Mouse (Mus musculus): ENCODE data around the gene Chrne. TPM values are rescaled to one million over a fixed set of nuclear protein-coding genes. Genes with fewer than 3 reads are reported as not detected.

Chrne gene
- polyA plus RNA-seq, 1 experiment, result 0.53 TPM

DNA sequence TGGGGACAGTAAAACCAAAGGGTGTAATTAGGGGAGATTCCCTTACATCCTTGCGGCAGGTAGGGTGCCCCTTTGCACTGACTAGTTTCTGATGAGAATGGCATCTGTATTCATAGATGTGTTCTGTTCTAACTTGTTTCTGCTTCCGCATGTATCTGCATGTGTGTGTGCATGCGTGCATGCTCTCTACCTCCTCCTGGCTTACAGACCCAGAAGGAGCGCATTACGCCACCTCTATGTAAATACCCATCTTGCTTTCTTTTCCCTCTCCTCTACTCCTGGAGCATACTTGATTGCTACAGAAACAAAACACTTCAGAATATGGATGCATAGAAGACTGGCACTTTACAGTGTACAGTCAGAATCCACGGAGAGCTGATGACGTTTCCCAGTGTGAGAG is 35.2 kb downstream of the Chrne start:
- TF ChIP-seq CTCF (IDR thresholded peaks at IDR 0.05; ENCODE audit: borderline replicate concordance, control insufficient read depth, extremely low read depth, insufficient read depth, low read length, poor library complexity) (no peak), POLR2A (IDR thresholded peaks at IDR 0.05; ENCODE audit: control insufficient read depth, extremely low read depth, insufficient read depth, low read length, poor library complexity) (no peak)
- H3K27ac ChIP-seq (ENCODE audit: control insufficient read depth, insufficient read depth, low read length), result no peak overlapping the region
- WGBS, result 96% methylated on average over 7 of the region's 7 CpGs

GRCm38 (mm10) chr11:70583022-70583714 is 35.8 kb downstream of the Chrne start:
- H3K4me1 ChIP-seq (replicated peaks; ENCODE audit: control insufficient read depth, insufficient read depth, low read length), result peaks cover 20% of the 10 kb centered on the region
- H3K36me3 ChIP-seq (ENCODE audit: control insufficient read depth, insufficient read depth, low read length), result no peaks in the 10 kb centered on the region
- H3K4me3 ChIP-seq (ENCODE audit: control insufficient read depth, insufficient read depth, low read length), result no peak overlapping the region
- DNase-seq, result no peak
- no peak overlapping the region for H3K27ac ChIP-seq (ENCODE audit: control insufficient read depth, insufficient read depth, low read length)
- H3K27me3 ChIP-seq (ENCODE audit: control insufficient read depth, insufficient read depth, low read length), result no peaks in the 10 kb centered on the region
- TF ChIP-seq POLR2A (IDR thresholded peaks at IDR 0.05; ENCODE audit: control insufficient read depth, extremely low read depth, insufficient read depth, low read length, poor library complexity), result no peak
- TF ChIP-seq CTCF (IDR thresholded peaks at IDR 0.05; ENCODE audit: borderline replicate concordance, control insufficient read depth, extremely low read depth, insufficient read depth, low read length, poor library complexity), result no peak
- 61% methylated on average over 6 of the region's 6 CpGs for WGBS

More for the DNA sequence above, 35.2 kb downstream of the Chrne start:
- no peaks in the 10 kb centered on the region for H3K36me3 ChIP-seq (ENCODE audit: control insufficient read depth, insufficient read depth, low read length)
- no peak overlapping the region for H3K4me3 ChIP-seq (ENCODE audit: control insufficient read depth, insufficient read depth, low read length)
- peaks cover 20% of the 10 kb centered on the region for H3K4me1 ChIP-seq (replicated peaks; ENCODE audit: control insufficient read depth, insufficient read depth, low read length)
- no peaks in the 10 kb centered on the region for H3K27me3 ChIP-seq (ENCODE audit: control insufficient read depth, insufficient read depth, low read length)
- no peak for DNase-seq

DNA sequence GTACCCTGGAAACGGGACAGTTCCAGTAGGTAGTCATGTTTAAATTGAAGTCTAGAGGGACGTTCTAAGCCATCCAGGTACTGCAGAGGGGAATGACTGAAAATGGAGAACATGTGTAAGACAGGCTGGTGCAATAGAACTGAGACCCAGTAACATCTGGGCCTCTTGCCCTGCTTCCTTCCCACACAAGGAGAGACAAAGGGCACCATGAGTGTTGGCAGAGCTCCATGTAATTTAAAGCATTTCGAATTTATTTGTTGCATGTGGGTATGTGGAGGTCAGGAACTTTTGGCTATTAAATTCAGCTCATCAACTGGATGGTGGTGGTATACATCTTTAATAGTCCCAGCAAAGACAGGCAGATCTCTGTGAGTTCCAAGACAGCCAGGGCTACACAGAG is 36.8 kb downstream of the Chrne start:
- no peaks in the 10 kb centered on the region for H3K27me3 ChIP-seq (ENCODE audit: control insufficient read depth, insufficient read depth, low read length)
- H3K36me3 ChIP-seq (ENCODE audit: control insufficient read depth, insufficient read depth, low read length), result no peaks in the 10 kb centered on the region
- WGBS, result 65% methylated on average over 3 of the region's 3 CpGs
- no peak overlapping the region for H3K4me3 ChIP-seq (ENCODE audit: control insufficient read depth, insufficient read depth, low read length)
- no peak overlapping the region for H3K27ac ChIP-seq (ENCODE audit: control insufficient read depth, insufficient read depth, low read length)
- peaks cover 20% of the 10 kb centered on the region for H3K4me1 ChIP-seq (replicated peaks; ENCODE audit: control insufficient read depth, insufficient read depth, low read length)
- no peak for DNase-seq
- TF ChIP-seq CTCF (IDR thresholded peaks at IDR 0.05; ENCODE audit: borderline replicate concordance, control insufficient read depth, extremely low read depth, insufficient read depth, low read length, poor library complexity) (no peak), POLR2A (IDR thresholded peaks at IDR 0.05; ENCODE audit: control insufficient read depth, extremely low read depth, insufficient read depth, low read length, poor library complexity) (no peak)

GRCm38 (mm10) chr11:70580921-70581320 is 38.1 kb downstream of the Chrne start:
- no peak for TF ChIP-seq CTCF (IDR thresholded peaks at IDR 0.05; ENCODE audit: borderline replicate concordance, control insufficient read depth, extremely low read depth, insufficient read depth, low read length, poor library complexity)
- no peak for TF ChIP-seq POLR2A (IDR thresholded peaks at IDR 0.05; ENCODE audit: control insufficient read depth, extremely low read depth, insufficient read depth, low read length, poor library complexity)
- Histone ChIP-seq H3K36me3 (ENCODE audit: control insufficient read depth, insufficient read depth, low read length) (no peaks in the 10 kb centered on the region), H3K27ac (ENCODE audit: control insufficient read depth, insufficient read depth, low read length) (no peak overlapping the region; the same call in 1 of the 2 replicates), H3K4me1 (replicated peaks; ENCODE audit: control insufficient read depth, insufficient read depth, low read length) (peaks cover 20% of the 10 kb centered on the region), H3K4me3 (ENCODE audit: control insufficient read depth, insufficient read depth, low read length) (no peak overlapping the region), H3K27me3 (ENCODE audit: control insufficient read depth, insufficient read depth, low read length) (no peaks in the 10 kb centered on the region)
- no peak for DNase-seq
- 46% methylated on average over 3 of the region's 3 CpGs for WGBS

DNA sequence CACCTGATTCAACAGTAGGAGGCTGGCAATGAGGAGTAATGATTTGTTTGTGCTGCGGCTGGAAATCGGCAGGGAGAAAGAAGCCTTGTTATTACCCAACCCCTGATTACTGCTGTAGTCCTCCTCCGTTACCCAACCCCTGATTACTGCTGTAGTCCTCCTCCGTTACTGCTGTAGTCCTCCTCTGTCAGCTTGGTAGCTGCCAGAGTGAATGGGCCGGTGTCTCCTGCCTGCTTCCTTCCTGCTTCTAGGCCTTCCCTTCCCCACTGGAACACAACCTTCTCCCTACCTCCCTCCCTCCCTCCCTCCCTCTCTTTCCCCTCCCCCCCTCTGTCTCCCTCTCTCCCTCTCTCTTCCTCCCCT is 38.7 kb downstream of the Chrne start:
- no peak overlapping the region for H3K4me3 ChIP-seq (ENCODE audit: control insufficient read depth, insufficient read depth, low read length)
- H3K27ac ChIP-seq (ENCODE audit: control insufficient read depth, insufficient read depth, low read length), result peak overlapping the region; percentile 33
- DNase-seq, result no peak
- 62% methylated on average over 5 of the region's 5 CpGs for WGBS
- no peak for TF ChIP-seq CTCF (IDR thresholded peaks at IDR 0.05; ENCODE audit: borderline replicate concordance, control insufficient read depth, extremely low read depth, insufficient read depth, low read length, poor library complexity)
- no peak for TF ChIP-seq POLR2A (IDR thresholded peaks at IDR 0.05; ENCODE audit: control insufficient read depth, extremely low read depth, insufficient read depth, low read length, poor library complexity)
- H3K36me3 ChIP-seq (ENCODE audit: control insufficient read depth, insufficient read depth, low read length), result no peaks in the 10 kb centered on the region
- H3K27me3 ChIP-seq (ENCODE audit: control insufficient read depth, insufficient read depth, low read length), result no peaks in the 10 kb centered on the region
- peaks cover 20% of the 10 kb centered on the region for H3K4me1 ChIP-seq (replicated peaks; ENCODE audit: control insufficient read depth, insufficient read depth, low read length)

- no peak for DNase-seq
- Histone ChIP-seq H3K36me3 (ENCODE audit: control insufficient read depth, insufficient read depth, low read length) (no peaks in the 10 kb centered on the region), H3K27ac (ENCODE audit: control insufficient read depth, insufficient read depth, low read length) (peak overlapping the region; percentile 33), H3K4me3 (ENCODE audit: control insufficient read depth, insufficient read depth, low read length) (no peak overlapping the region), H3K4me1 (replicated peaks; ENCODE audit: control insufficient read depth, insufficient read depth, low read length) (peaks cover 20% of the 10 kb centered on the region), H3K27me3 (ENCODE audit: control insufficient read depth, insufficient read depth, low read length) (no peaks in the 10 kb centered on the region)
- TF ChIP-seq POLR2A (IDR thresholded peaks at IDR 0.05; ENCODE audit: control insufficient read depth, extremely low read depth, insufficient read depth, low read length, poor library complexity) (no peak), CTCF (IDR thresholded peaks at IDR 0.05; ENCODE audit: borderline replicate concordance, control insufficient read depth, extremely low read depth, insufficient read depth, low read length, poor library complexity) (no peak)
- 41% methylated on average over 9 of the region's 9 CpGs for WGBS
Observed at GRCm38 (mm10) chr11:70579710-70580357, 39.2 kb downstream of the Chrne start.
